ENCODE assay signal across 26 mouse cellular contexts in genomic region chr6:134551007-134551406, GRCm38 (mm10). TPM values are rescaled to one million over a fixed set of nuclear protein-coding genes. Genes with fewer than 3 reads are reported as not detected.
A peak's percentile ranks its signal among the peaks of the same experiment; 100 is the strongest.
DNase-seq lines count a peak whose midpoint lies in the region; ATAC-seq and TF ChIP-seq lines count a peak whose summit lies in the region.
"Had no signal": no experiment of that assay in that cellular context is flagged by ENCODE, and none has a peak within 500 bp of the region (broad histone marks: within the 10 kb centered on the region; RNA-seq: fewer than 3 reads in every experiment).

No protein-coding gene starts in this region.

- H3K4me2 ChIP-seq in forebrain, embryonic 15.5 days (replicated peaks), result no peak overlapping the region
- H3K4me2 ChIP-seq in forebrain, embryonic 12.5 days, result no peak overlapping the region
- H3K4me2 ChIP-seq: embryonic facial prominence, embryonic 12.5 days; embryonic facial prominence, embryonic 15.5 days; heart, embryonic 12.5 days; heart, embryonic 15.5 days; hindbrain, embryonic 14.5 days had no signal

- no peaks in the 10 kb centered on the region for H3K27me3 ChIP-seq in forebrain, embryonic 15.5 days
- H3K27me3 ChIP-seq in forebrain, embryonic 12.5 days, result no peaks in the 10 kb centered on the region
- H3K27me3 ChIP-seq in MEL (ENCODE audit: control insufficient read depth in 1 of 2, insufficient read depth in 2 of 2, low read length in 2 of 2), result no peaks in the 10 kb centered on the region
- H3K27me3 ChIP-seq: CH12.LX; embryonic facial prominence, embryonic 12.5 days; embryonic facial prominence, embryonic 15.5 days; heart, embryonic 12.5 days; heart, embryonic 15.5 days had no signal

- no peak for TF ChIP-seq POLR2A in MEL (IDR thresholded peaks at IDR 0.05; ENCODE audit: control insufficient read depth in 1 of 2, insufficient read depth in 1 of 2, low read depth in 1 of 2, low read length in 2 of 2, poor library complexity in 1 of 2)

- H3K4me3 ChIP-seq in forebrain, embryonic 15.5 days, result no peak overlapping the region
- no peak overlapping the region for H3K4me3 ChIP-seq in forebrain, embryonic 12.5 days (replicated peaks)
- H3K4me3 ChIP-seq in MEL (ENCODE audit: control insufficient read depth in 1 of 2, insufficient read depth in 1 of 2, low read depth in 2 of 2, low read length in 2 of 2), result no peak overlapping the region
- H3K4me3 ChIP-seq: embryonic facial prominence, embryonic 12.5 days; embryonic facial prominence, embryonic 15.5 days; heart, embryonic 12.5 days; heart, embryonic 15.5 days had no signal

- TF ChIP-seq CTCF in MEL (IDR thresholded peaks at IDR 0.05 in 2 of 3, conservative IDR thresholded peaks at IDR 0.05 in 1 of 3; ENCODE audit: control insufficient read depth in 1 of 3, insufficient read depth in 1 of 3, low read depth in 2 of 3, low read length in 3 of 3, poor library complexity in 1 of 3, severe bottlenecking in 1 of 3), result no peak

- DNase-seq in 416B (ENCODE audit: low read depth), result peak; percentile 35
- DNase-seq in MEL (ENCODE audit: low read depth, low spot score), result no peak
- no peak for DNase-seq in urinary bladder, postnatal 4 days (ENCODE audit: low spot score in 2 of 2)
- DNase-seq: adrenal gland, adult 2 months; adrenal gland, postnatal 14 days; B cell, adult 2 months; cerebellum, adult 18-20 months; cerebellum, adult 9-11 months; cerebellum, postnatal 25 days; gastrocnemius, postnatal 25 days; heart, adult 18-20 months; heart, postnatal 10 days; heart, postnatal 36 days; kidney, adult 8-10 months had no signal

- H3K9me3 ChIP-seq in forebrain, embryonic 15.5 days, result no peaks in the 10 kb centered on the region
- H3K9me3 ChIP-seq in forebrain, embryonic 12.5 days, result no peaks in the 10 kb centered on the region
- H3K9me3 ChIP-seq in MEL (replicated peaks; ENCODE audit: insufficient read depth, low read length), result no peaks in the 10 kb centered on the region
- H3K9me3 ChIP-seq: embryonic facial prominence, embryonic 12.5 days; embryonic facial prominence, embryonic 15.5 days; heart, embryonic 12.5 days; heart, embryonic 15.5 days had no signal

- H3K4me1 ChIP-seq in forebrain, embryonic 15.5 days, result peaks cover 21% of the 10 kb centered on the region
- H3K4me1 ChIP-seq in forebrain, embryonic 12.5 days, result peaks cover 11% of the 10 kb centered on the region; the same call in 1 of the 2 replicates
- peaks cover 5 to 16% of the 10 kb centered on the region in 2 experiments; a peak in 3 of 4 replicates for H3K4me1 ChIP-seq in MEL (ENCODE audit: control insufficient read depth in 1 of 2, insufficient read depth in 2 of 2, low read length in 2 of 2)

- H3K27ac ChIP-seq in forebrain, embryonic 15.5 days (replicated peaks), result 0 out of 2 replicates have a peak overlapping the region, but pooled peaks have one; percentile 9
- no peak overlapping the region for H3K27ac ChIP-seq in forebrain, embryonic 12.5 days
- no peak overlapping the region for H3K27ac ChIP-seq in MEL (ENCODE audit: control insufficient read depth, low read depth, low read length)
- H3K27ac ChIP-seq: embryonic facial prominence, embryonic 12.5 days; embryonic facial prominence, embryonic 15.5 days; heart, embryonic 15.5 days; hindbrain, embryonic 14.5 days; hindbrain, postnatal 0 days had no signal

- WGBS in forebrain, embryonic 15.5 days, result 61% methylated on average over 1 of the region's 1 CpGs
- 91% methylated on average over 1 of the region's 1 CpGs for WGBS in forebrain, embryonic 12.5 days

- no peaks in the 10 kb centered on the region for H3K36me3 ChIP-seq in forebrain, embryonic 15.5 days
- H3K36me3 ChIP-seq in forebrain, embryonic 12.5 days (replicated peaks), result no peaks in the 10 kb centered on the region
- peaks cover 0 to 14% of the 10 kb centered on the region in 2 experiments; a peak in 2 of 4 replicates for H3K36me3 ChIP-seq in MEL (ENCODE audit: control insufficient read depth in 1 of 2, insufficient read depth in 2 of 2, low read length in 2 of 2)
- H3K36me3 ChIP-seq: embryonic facial prominence, embryonic 12.5 days; embryonic facial prominence, embryonic 15.5 days; heart, embryonic 12.5 days; heart, embryonic 15.5 days had no signal

- peaks cover 33% of the 10 kb centered on the region for H3K79me2 ChIP-seq in MEL (ENCODE audit: control insufficient read depth, insufficient read depth, low read length, poor library complexity)

- no peak for ATAC-seq in forebrain, embryonic 15.5 days (replicated peaks)
- ATAC-seq in forebrain, embryonic 12.5 days (ENCODE audit: low FRiP score), result no peak
- no peak for ATAC-seq in cerebellum, adult (ENCODE audit: insufficient number of reproducible peaks, low FRiP score, low TSS enrichment)
- ATAC-seq: hindbrain, postnatal 0 days; inflammation-experienced regulatory T-cells, adult 6 months; intestine, embryonic 16.5 days had no signal

- H3K9ac ChIP-seq in forebrain, embryonic 15.5 days (replicated peaks), result no peak overlapping the region
- H3K9ac ChIP-seq in forebrain, embryonic 12.5 days, result no peak overlapping the region
- no peak overlapping the region for H3K9ac ChIP-seq in MEL (ENCODE audit: control insufficient read depth, low read depth, low read length, poor library complexity, severe bottlenecking)
- H3K9ac ChIP-seq: embryonic facial prominence, embryonic 12.5 days; embryonic facial prominence, embryonic 15.5 days; heart, embryonic 12.5 days; heart, embryonic 15.5 days; hindbrain, embryonic 14.5 days had no signal

- TF ChIP-seq RAD21 in MEL (IDR thresholded peaks at IDR 0.05; ENCODE audit: low read depth, low read length), result no peak

- TF ChIP-seq EP300 in MEL (IDR thresholded peaks at IDR 0.05; ENCODE audit: low read depth in 1 of 2, low read length in 2 of 2), result no peak

TF ChIP-seq in MEL, 35 proteins besides CTCF, POLR2A, EP300 and RAD21:
- no peak for TF ChIP-seq CHD1 (IDR thresholded peaks at IDR 0.05; ENCODE audit: low read depth, low read length)
- TF ChIP-seq JUND (IDR thresholded peaks at IDR 0.05; ENCODE audit: low read depth, low read length), result no peak
- TF ChIP-seq GATA1 (IDR thresholded peaks at IDR 0.05; ENCODE audit: low read depth, low read length), result no peak
- no peak for TF ChIP-seq MAX (IDR thresholded peaks at IDR 0.05; ENCODE audit: low read length)
- TF ChIP-seq ETS1 (IDR thresholded peaks at IDR 0.05; ENCODE audit: low read depth, low read length), result peak; percentile 58; the same call in 1 of the 2 replicates
- TF ChIP-seq MXI1 (IDR thresholded peaks at IDR 0.05; ENCODE audit: low read depth, low read length), result no peak
- TF ChIP-seq NELFE (IDR thresholded peaks at IDR 0.05; ENCODE audit: low read depth, low read length), result no peak
- no peak for TF ChIP-seq MYB (IDR thresholded peaks at IDR 0.05; ENCODE audit: low read depth, low read length)
- TF ChIP-seq TBP (IDR thresholded peaks at IDR 0.05; ENCODE audit: low read depth, low read length), result no peak
- TF ChIP-seq NRF1 (IDR thresholded peaks at IDR 0.05; ENCODE audit: insufficient read depth, low read depth, low read length, poor library complexity, severe bottlenecking), result no peak
- no peak for TF ChIP-seq BHLHE40 (IDR thresholded peaks at IDR 0.05; ENCODE audit: borderline replicate concordance, low read depth, low read length)
- no peak for TF ChIP-seq UBTF (IDR thresholded peaks at IDR 0.05; ENCODE audit: borderline replicate concordance, insufficient read depth, low read depth, low read length)
- no peak for TF ChIP-seq USF2 (IDR thresholded peaks at IDR 0.05; ENCODE audit: borderline replicate concordance in 1 of 2, insufficient read depth in 1 of 2, low read depth in 1 of 2, low read length in 2 of 2)
- peak; percentile 78 for TF ChIP-seq MAFK (IDR thresholded peaks at IDR 0.05; ENCODE audit: borderline replicate concordance, low read depth, low read length)
- 0 out of 2 replicates have a peak, but pooled peaks have one; percentile 21 for TF ChIP-seq SIN3A (IDR thresholded peaks at IDR 0.05; ENCODE audit: low read length)
- no peak for TF ChIP-seq ELF1 (IDR thresholded peaks at IDR 0.05; ENCODE audit: low read depth, low read length)

RNA-seq across cellular contexts. Expression of gene Lrp6, which starts 15.8 kb away (rescaled TPM):
- 20.4 and 23.2 TPM in 2 replicates for polyA plus RNA-seq in forebrain, embryonic 15.5 days (2015; fragmentation: Nextera tagmentation; extraction: Ambion mirVana)
- polyA plus RNA-seq in forebrain, embryonic 12.5 days (2016; fragmentation: Nextera tagmentation; extraction: Ambion mirVana), result 32.0 and 33.3 TPM in 2 replicates
- total RNA-seq in MEL (2012; rRNA removed), result 13.1 and 13.4 TPM in 2 replicates
- 10 to 100 TPM; 17.2 to 25.7 TPM for polyA plus RNA-seq in MEL (2012; ENCODE audit: insufficient read depth in 1 of 2, insufficient read length in 2 of 2, low read depth in 1 of 2, low replicate concordance in 2 of 2, missing spikeins in 1 of 2)
